Mouse (Mus musculus) forebrain, embryonic 10.5 days (tissue): ENCODE results near the gene Tmem115. TPM values are rescaled to one million over a fixed set of nuclear protein-coding genes. Genes with fewer than 3 reads are reported as not detected.
"Not testable (repeated sequence)": the region's sequence is repeated elsewhere in the genome, so short reads cannot be mapped to it uniquely, and the experiment has no call there.

ENCODE experiments used
- DNase-seq: peaks from one replicate; pipeline ENCODE4 v3.0.0-alpha.2; 2017; ENCODE audit warnings: low spot score; ENCODE audit errors: extremely low spot score
- H3K27ac ChIP-seq: fragments of 300-500 bp; sonication (generic); 2 replicates; pipeline ENCODE4 v1.5.1; 2016; ENCODE audit warnings: mild to moderate bottlenecking
- H3K27me3 ChIP-seq: fragments of 300-500 bp; sonication (generic); 2 replicates; pipeline ENCODE4 v1.6.1; 2016; ENCODE audit warnings: mild to moderate bottlenecking; ENCODE audit not compliant: poor library complexity, severe bottlenecking
- H3K36me3 ChIP-seq: fragments of 300-500 bp; sonication (generic); replicated peaks from 2 replicates; pipeline ENCODE4 v1.6.1; 2016; ENCODE audit warnings: mild to moderate bottlenecking, moderate library complexity
- H3K4me1 ChIP-seq: fragments of 300-500 bp; sonication (generic); 2 replicates; pipeline ENCODE4 v1.6.1; 2016
- H3K4me3 ChIP-seq: fragments of 300-500 bp; sonication (generic); 2 replicates; pipeline ENCODE4 v1.5.1; 2016; ENCODE audit warnings: mild to moderate bottlenecking, moderate library complexity
- H3K9me3 ChIP-seq: fragments of 300-500 bp; sonication (generic); 2 replicates; pipeline ENCODE4 v1.6.1; 2016; ENCODE audit warnings: mild to moderate bottlenecking, moderate library complexity
- WGBS: fragments of 180-500 bp; shearing (Covaris S2); methylation state at CpG from one replicate; pipeline ENCODE4 v1.1.7; 2016; 5-methylcytosine and 5-hydroxymethylcytosine counted together
- polyA plus RNA-seq: library from polyadenylated mRNA; unstranded; fragments of >200 nt; fragmentation: Nextera tagmentation; extraction: Ambion mirVana; gene quantifications from 2 replicates; pipeline ENCODE4 v1.2.1, GENCODE M21; 2016

Tmem115 gene
- polyA plus RNA-seq, 1 experiment from 2014 or later = 33.0 TPM

- Histone ChIP-seq H3K4me1 (peaks cover 61% of the 10 kb centered on the region), H3K36me3 (peaks cover 64% of the 10 kb centered on the region), H3K9me3 (peaks cover 3% of the 10 kb centered on the region; the same call in 1 of the 2 replicates), H3K4me3 (peak overlapping the region; percentile 93), H3K27me3 (no peaks in the 10 kb centered on the region), H3K27ac (peak overlapping the region; percentile 94)
- WGBS = 94% methylated on average over 21 of the region's 21 CpGs
- DNase-seq = no peak
These were observed 37.1 kb downstream of the Tmem115 start for GRCm38 (mm10) chr9:107570845-107571244.

- DNase-seq = no peak
- peak overlapping the region; percentile 93 for H3K4me3 ChIP-seq
- H3K9me3 ChIP-seq = peaks cover 3% of the 10 kb centered on the region; the same call in 1 of the 2 replicates
- H3K27me3 ChIP-seq = no peaks in the 10 kb centered on the region
- peaks cover 61% of the 10 kb centered on the region for H3K4me1 ChIP-seq
- H3K27ac ChIP-seq = no peak overlapping the region
- 93% methylated on average over 22 of the region's 22 CpGs for WGBS
- peaks cover 57% of the 10 kb centered on the region for H3K36me3 ChIP-seq
These were observed 38.0 kb downstream of the Tmem115 start for GRCm38 (mm10) chr9:107571534-107572326.

- DNase-seq = no peak
- H3K36me3 ChIP-seq = peaks cover 56% of the 10 kb centered on the region
- no peak overlapping the region for H3K4me3 ChIP-seq
These were observed 38.5 kb downstream of the Tmem115 start for GRCm38 (mm10) chr9:107572327-107572662.

GRCm38 (mm10) chr9:107573774-107574173, 40.0 kb downstream of the Tmem115 start:
- not testable (repeated sequence) for H3K27ac ChIP-seq, H3K9me3 ChIP-seq, DNase-seq, H3K4me3 ChIP-seq, H3K27me3 ChIP-seq
- Histone ChIP-seq H3K4me1 (peaks cover 62% of the 10 kb centered on the region), H3K36me3 (peaks cover 56% of the 10 kb centered on the region)
- WGBS = 80% methylated on average over 6 of the region's 6 CpGs

More at GRCm38 (mm10) chr9:107572327-107572662, 38.5 kb downstream of the Tmem115 start:
- Histone ChIP-seq H3K27ac (no peak overlapping the region), H3K9me3 (peaks cover 3% of the 10 kb centered on the region; the same call in 1 of the 2 replicates), H3K4me1 (peaks cover 61% of the 10 kb centered on the region), H3K27me3 (no peaks in the 10 kb centered on the region)
- 97% methylated on average over 2 of the region's 2 CpGs for WGBS

GRCm38 (mm10) chr9:107575579-107576356, 42.0 kb downstream of the Tmem115 start:
- no peak for DNase-seq
- 86% methylated on average over 14 of the region's 14 CpGs for whole genome bisulfite sequencing
- Histone ChIP-seq H3K9me3 (peaks cover 3% of the 10 kb centered on the region; the same call in 1 of the 2 replicates), H3K36me3 (peaks cover 53% of the 10 kb centered on the region), H3K27ac (peak overlapping the region; percentile 86), H3K27me3 (no peaks in the 10 kb centered on the region), H3K4me3 (no peak overlapping the region), H3K4me1 (peaks cover 69% of the 10 kb centered on the region)

- WGBS = 27% methylated on average over 16 of the region's 16 CpGs
- peaks cover 69% of the 10 kb centered on the region for H3K4me1 ChIP-seq
- H3K27ac ChIP-seq = peak within 1 kb of the TSS; percentile 86
- peaks cover 45% of the 10 kb centered on the region for H3K36me3 ChIP-seq
- DNase-seq = peak; percentile 87
- peaks cover 3% of the 10 kb centered on the region; the same call in 1 of the 2 replicates for H3K9me3 ChIP-seq
- H3K27me3 ChIP-seq = no peaks in the 10 kb centered on the region
- peak within 1 kb of the TSS; percentile 52 for H3K4me3 ChIP-seq
These were observed 42.8 kb downstream of the Tmem115 start, which contains the start of gene Hyal1 for GRCm38 (mm10) chr9:107576357-107577107. TSS of gene Hyal1 (plus strand) at chr9:107576927.

- Histone ChIP-seq H3K4me1 (peaks cover 69% of the 10 kb centered on the region), H3K9me3 (peaks cover 3% of the 10 kb centered on the region; the same call in 1 of the 2 replicates), H3K27ac (no peak overlapping the region), H3K27me3 (no peaks in the 10 kb centered on the region), H3K4me3 (no peak overlapping the region), H3K36me3 (peaks cover 36% of the 10 kb centered on the region)
- 94% methylated on average over 10 of the region's 10 CpGs for WGBS
- no peak for DNase-seq
These were observed 44.1 kb downstream of the Tmem115 start for GRCm38 (mm10) chr9:107577871-107578270.

GRCm38 (mm10) chr9:107578587-107578986, 44.8 kb downstream of the Tmem115 start, which contains the start of gene Naa80:
TSS of gene Naa80 (plus strand) at chr9:107578887.
- Histone ChIP-seq H3K4me1 (peaks cover 69% of the 10 kb centered on the region), H3K4me3 (peak within 1 kb of the TSS; percentile 4; the same call in 1 of the 2 replicates)
- DNase-seq = no peak

GRCm38 (mm10) chr9:107579023-107579900, 45.5 kb downstream of the Tmem115 start:
- Histone ChIP-seq H3K4me3 (peak overlapping the region; percentile 4; the same call in 1 of the 2 replicates), H3K4me1 (peaks cover 69% of the 10 kb centered on the region), H3K36me3 (peaks cover 32% of the 10 kb centered on the region), H3K27me3 (no peaks in the 10 kb centered on the region), H3K27ac (peak overlapping the region; percentile 92), H3K9me3 (no peaks in the 10 kb centered on the region)
- WGBS = 96% methylated on average over 14 of the region's 14 CpGs
- no peak for DNase-seq

More at GRCm38 (mm10) chr9:107578587-107578986, 44.8 kb downstream of the Tmem115 start, which contains the start of gene Naa80:
- WGBS = 88% methylated on average over 3 of the region's 3 CpGs
- peak within 1 kb of the TSS; percentile 92 for H3K27ac ChIP-seq
- peaks cover 2% of the 10 kb centered on the region; the same call in 1 of the 2 replicates for H3K9me3 ChIP-seq
- peaks cover 36% of the 10 kb centered on the region for H3K36me3 ChIP-seq
- no peaks in the 10 kb centered on the region for H3K27me3 ChIP-seq

GRCm38 (mm10) chr9:107580501-107581317, 47.0 kb downstream of the Tmem115 start, which contains the start of gene Hyal3:
TSS of gene Hyal3 (plus strand) at chr9:107580818.
- peak; percentile 82 for DNase-seq
- Histone ChIP-seq H3K36me3 (peaks cover 19% of the 10 kb centered on the region), H3K27ac (peak within 1 kb of the TSS; percentile 92), H3K27me3 (no peaks in the 10 kb centered on the region), H3K9me3 (no peaks in the 10 kb centered on the region), H3K4me1 (peaks cover 66% of the 10 kb centered on the region), H3K4me3 (peak within 1 kb of the TSS; percentile 69)
- under 1% methylated on average over 32 of the region's 32 CpGs for WGBS

- 80% methylated on average over 4 of the region's 4 CpGs for WGBS
- peaks cover 59% of the 10 kb centered on the region for H3K4me1 ChIP-seq
- peak overlapping the region; percentile 92 for H3K27ac ChIP-seq
These were observed 47.8 kb downstream of the Tmem115 start for GRCm38 (mm10) chr9:107581584-107581983.

More at GRCm38 (mm10) chr9:107581584-107581983, 47.8 kb downstream of the Tmem115 start:
- Histone ChIP-seq H3K4me3 (peak overlapping the region; percentile 69), H3K27me3 (no peaks in the 10 kb centered on the region), H3K9me3 (no peaks in the 10 kb centered on the region), H3K36me3 (peaks cover 19% of the 10 kb centered on the region)
- no peak for DNase-seq
